Mouse (Mus musculus): Measurements from ENCODE around the gene Ngef.

Ngef gene

GRCm38 (mm10) chr1:87562967-87563366 lies 10.7 kb downstream of the Ngef start:
- DNase-seq = no peak

- no peak for DNase-seq
These were observed 20.1 kb downstream of the Ngef start for GRCm38 (mm10) chr1:87553586-87553985.

- no peak for DNase-seq
These were observed 22.7 kb downstream of the Ngef start for GRCm38 (mm10) chr1:87551008-87551407.

DNA sequence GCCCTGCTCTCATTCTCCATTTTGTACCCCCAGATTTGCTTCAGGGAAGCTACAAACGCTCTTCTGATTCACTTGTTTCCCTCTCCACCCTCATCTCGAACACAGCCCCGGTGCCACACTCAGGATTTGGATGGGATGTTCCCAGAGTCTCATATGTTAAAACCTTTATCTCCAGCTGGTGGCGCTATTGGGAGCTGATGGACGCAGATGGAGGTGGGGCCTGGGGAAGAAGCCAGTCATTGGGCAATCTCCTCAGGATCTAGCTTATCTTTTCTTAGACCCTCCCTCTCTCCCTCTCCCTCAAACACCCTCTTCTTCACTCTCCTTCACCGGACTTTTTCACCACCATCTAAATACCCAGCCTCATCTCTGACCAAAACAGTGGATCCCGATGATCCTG lies 32.1 kb downstream of the Ngef start:
- DNase-seq = peak in 1 of 2 experiments; percentile 67

- DNase-seq = no peak
These were observed 36.7 kb downstream of the Ngef start for GRCm38 (mm10) chr1:87537008-87537407.

DNA sequence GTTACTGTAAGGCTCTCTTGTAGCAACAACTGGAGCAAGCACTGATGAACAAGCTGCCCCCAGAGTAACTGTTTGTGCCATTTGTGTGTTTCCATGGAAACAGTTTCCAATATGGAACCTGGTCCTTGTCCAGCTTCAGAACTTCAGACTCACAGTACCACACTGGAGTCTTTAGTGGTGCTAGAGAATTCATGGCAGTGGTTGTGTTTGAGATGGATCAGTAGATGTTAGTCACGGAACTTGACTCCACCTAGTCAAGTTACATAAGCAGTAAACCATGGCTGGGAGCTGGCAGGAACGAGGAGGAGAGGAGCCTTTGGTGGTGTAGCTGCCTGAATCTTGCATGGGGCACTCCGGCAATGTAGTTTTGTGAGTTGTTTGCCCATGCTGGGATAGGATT lies 39.6 kb downstream of the Ngef start:
- DNase-seq = no peak

DNA sequence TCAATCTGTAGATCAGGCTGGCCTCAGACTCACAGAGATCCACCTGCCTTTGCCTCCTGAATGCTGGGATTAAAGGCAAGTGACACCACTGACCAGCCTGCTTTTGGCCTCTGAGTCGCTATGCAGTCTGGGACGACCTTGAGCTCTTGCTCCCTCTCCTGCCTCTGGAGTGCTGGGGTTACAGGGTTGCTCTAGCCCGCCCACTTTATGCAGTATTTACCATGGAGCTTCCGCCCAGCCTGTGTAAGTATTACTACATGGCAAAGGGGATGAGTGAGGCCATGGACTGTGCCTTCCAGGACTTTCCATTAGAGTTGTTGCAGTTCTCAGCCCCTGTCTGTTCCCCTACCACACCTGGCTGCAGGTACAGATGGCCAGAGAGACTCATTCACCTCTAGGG lies 41.3 kb downstream of the Ngef start:
- no peak for DNase-seq

GRCm38 (mm10) chr1:87527191-87527590 lies 46.5 kb downstream of the Ngef start:
- DNase-seq = peak; percentile 27 to 63

DNA sequence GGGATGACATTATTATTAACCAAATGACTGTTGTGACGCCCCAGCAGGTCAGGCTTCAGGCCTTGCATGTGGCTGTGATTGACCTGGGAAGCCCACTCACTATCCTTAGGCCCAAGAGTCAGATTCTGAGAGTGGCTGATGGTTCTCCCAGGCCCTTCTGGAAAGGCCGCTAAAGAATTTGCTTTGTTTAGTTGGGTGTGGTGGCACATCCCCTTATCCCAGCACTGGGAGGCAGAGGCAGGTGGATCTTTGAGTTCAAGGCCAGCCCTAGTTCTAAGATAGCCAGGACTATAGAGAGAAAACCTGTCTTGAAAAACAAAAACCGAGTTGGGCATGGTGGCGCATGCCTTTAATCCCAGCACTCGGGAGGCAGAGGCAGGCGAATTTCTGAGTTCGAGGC lies 48.6 kb downstream of the Ngef start:
- DNase-seq = no peak

GRCm38 (mm10) chr1:87521523-87521922 lies 52.1 kb downstream of the Ngef start:
- DNase-seq = no peak

DNA sequence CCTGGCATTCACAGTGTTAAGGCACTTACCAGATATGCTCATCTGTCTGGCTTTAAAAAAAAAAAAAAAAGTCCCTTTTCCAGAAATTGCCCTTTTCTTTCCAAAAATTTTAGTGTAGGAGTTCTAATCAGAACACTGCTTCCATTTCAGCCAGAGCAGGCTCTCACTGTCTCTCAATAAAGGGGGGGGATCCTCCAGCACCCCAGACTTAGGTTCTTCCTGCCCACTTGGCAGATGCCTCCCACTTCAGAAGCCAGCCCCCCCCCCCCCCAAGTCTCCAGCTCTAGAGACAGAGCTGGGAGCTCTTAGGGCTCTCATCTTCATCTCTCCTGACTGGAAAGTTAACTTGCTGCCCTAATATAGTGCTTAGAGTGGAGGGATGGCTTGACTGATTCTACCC lies 53.2 kb downstream of the Ngef start:
- DNase-seq = no peak

- DNase-seq = peak in 1 of 2 experiments; percentile 18
These were observed 62.8 kb downstream of the Ngef start for GRCm38 (mm10) chr1:87510845-87511244.

GRCm38 (mm10) chr1:87510166-87510691 lies 63.4 kb downstream of the Ngef start:
- peak; percentile 52 to 81 for DNase-seq

- DNase-seq = peak; percentile 56 to 83
These were observed 64.0 kb downstream of the Ngef start, which contains the start of gene Neu2 for GRCm38 (mm10) chr1:87509561-87510165. Gene Neu2 (plus strand): TSS chr1:87509889.

DNA sequence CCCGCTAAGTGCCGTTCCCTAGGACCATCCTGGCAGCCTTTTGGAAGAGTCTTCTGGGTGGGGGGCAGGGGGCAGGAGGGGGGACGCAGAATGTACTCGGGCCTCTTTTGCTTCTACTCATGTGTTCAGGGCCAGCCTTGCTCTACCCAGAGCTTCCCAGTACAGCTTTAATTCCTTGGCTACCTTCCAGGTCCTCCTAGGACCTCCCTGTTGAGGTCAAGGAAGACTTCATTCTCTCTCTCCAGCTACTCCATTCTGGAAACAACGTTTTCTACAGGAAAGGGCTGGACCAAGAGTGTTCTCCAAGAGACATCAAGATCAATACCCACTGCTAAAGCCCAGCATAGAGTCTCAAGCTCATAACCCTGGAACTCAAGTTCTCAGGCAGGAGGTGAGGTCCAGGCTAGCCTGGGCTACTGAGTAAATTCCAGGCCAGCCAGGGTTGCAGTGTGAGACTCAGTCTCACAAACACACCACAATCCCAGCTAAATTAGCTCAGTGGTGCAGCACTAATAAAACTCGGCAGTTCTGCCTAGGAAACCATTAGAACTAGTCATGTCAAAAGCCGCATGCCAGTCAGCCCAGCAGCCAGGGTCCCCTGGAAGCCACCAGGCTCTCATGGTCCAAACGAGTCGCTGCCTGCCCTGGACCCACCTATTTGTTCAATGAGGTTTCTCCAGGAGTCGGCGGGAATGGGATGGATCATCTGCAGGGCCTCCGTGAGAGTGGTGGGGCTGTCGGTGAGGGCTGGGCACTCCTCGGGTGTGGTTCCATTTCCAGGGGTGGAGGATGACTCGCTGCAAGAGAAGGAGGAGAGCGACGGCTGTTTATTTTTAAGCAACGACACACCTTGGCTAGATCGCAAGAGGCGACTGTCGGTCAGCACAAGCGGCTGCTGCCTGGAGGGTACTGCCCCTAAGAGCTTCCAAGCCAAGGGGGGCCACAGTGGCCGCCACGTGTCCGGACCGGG lies 64.8 kb downstream of the Ngef start:
- peak in 1 of 2 experiments; percentile 39 for DNase-seq

DNA sequence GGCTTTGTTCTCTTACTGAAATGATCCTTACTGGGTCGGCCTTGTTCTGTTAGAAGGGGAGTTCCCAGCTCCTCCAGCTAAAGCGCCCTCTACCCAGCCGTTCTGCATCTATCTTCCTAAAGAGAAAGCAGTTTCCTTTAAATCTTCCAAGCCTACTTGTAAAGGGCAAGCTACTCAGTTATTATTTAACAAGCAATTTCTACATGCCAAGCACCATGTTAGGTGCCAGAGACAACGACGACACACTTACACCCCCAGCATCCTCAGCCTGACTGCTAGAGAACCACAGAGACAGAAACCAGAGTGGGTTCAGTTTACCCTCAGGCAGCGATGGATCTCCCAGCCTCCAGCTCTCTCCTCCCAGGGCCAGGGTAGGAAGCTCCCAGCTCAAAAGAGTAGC lies 65.8 kb downstream of the Ngef start:
- peak; percentile 20 to 31 for DNase-seq

DNA sequence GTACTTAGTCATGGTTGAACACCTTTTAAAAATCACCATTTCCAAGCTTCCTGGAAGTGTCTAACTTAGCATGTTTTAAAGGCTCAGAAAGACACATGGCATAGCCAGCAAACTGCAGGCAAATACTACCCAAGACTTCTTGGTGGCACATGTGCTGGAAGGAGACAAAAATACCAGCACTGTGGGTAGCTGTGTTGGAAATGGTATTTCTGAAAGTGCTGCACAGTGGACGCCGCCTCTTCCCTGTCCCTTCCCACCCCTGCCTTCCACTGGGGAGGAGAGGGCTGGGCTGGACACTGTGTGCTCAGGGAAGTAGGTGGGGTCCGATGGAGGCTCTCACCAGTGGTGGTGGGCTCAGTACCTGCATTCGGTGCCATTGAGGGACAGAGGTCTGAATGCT lies 68.1 kb downstream of the Ngef start:
- peak in 1 of 2 experiments; percentile 21 for DNase-seq

DNA sequence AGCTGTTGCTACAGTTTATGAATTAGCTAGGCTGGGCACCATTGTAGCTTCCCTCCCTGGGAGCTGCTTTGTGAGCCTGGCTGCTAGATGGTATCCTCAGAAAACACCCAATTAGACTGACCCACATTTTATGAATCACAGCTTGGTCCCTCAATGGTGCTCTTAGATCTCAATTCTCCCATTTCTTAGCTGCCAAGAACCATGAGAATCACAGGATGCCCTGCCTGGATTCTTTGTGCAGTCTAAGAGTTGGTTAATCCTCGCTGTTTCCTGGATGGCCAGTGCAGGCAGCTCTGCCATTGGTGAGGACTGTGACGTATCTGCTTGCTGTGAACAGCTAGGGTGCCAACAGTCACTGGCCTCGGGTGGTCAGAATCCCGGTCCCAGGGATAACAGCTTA lies 80.1 kb downstream of the Ngef start:
- DNase-seq = no peak

DNA sequence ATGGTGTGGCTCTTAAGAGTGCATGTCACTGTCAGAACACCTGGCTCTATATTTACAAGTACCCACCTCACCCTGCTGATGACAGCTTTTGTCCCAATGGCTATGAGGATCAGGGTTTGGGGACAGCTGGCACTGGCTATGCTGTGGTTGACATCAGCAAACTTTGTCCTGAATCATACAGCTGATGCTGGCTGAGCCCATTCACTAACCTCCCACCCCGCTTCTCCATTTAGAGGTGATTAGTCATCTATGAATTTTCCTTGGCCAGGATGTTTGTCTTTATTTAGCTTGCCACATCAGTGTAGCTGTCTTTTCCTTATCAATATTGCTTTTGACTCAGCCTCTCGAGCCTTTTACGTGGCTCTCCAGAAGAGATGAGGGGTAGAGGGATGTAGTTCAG lies 81.4 kb downstream of the Ngef start:
- no peak for DNase-seq

GRCm38 (mm10) chr1:87486386-87486785 lies 87.3 kb downstream of the Ngef start:
- no peak for DNase-seq

DNA sequence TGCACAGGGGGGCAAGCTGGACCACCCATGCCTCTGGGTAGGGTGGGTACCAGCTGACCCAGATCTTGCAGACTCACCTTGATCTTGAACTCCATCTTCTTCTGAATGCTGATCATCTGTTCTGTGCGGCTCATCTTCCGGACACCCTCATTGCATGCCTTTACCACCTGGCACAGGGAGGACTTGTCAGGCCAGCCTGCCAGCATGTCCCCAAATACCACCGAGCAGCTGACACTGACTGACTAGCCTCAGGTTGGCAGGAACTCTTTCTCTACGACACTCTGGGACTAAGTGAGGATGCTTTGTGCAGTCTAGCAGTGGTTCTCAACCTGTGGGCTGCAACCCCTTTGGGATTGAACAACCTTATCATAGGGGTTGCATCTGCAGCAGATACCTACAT lies 91.1 kb downstream of the Ngef start:
- no peak for DNase-seq

- DNase-seq = no peak
These were observed 98.4 kb downstream of the Ngef start for GRCm38 (mm10) chr1:87475076-87475895.

GRCm38 (mm10) chr1:87472576-87472975 lies 101.1 kb downstream of the Ngef start:
- DNase-seq = peak; percentile 76 to 86

All from kidney, postnatal 25 days (tissue).